Mouse (Mus musculus) macrophage (primary cell): ENCODE measurements at regions not wholly inside any gene's neighbourhood (a gene's known extent, or its start where the extent isn't known, plus 50 kb on each side); places are given as distances from the start of the nearest gene placed in this dataset.
"Not testable (repeated sequence)": the region's sequence is repeated elsewhere in the genome, so short reads cannot be mapped to it uniquely, and the experiment has no call there.

Experiments used
- H3K27ac ChIP-seq: fragments of 350-480 bp; formaldehyde crosslinking; 2 replicates; pipeline ENCODE4 v1.9.0; 2021
- H3K36me3 ChIP-seq: fragments of 350-480 bp; formaldehyde crosslinking; 2 replicates; pipeline ENCODE4 v1.9.0; 2021; ENCODE audit errors: inconsistent target
- H3K4me3 ChIP-seq: fragments of 350-480 bp; formaldehyde crosslinking; 2 replicates; pipeline ENCODE4 v1.9.0; 2021; ENCODE audit errors: inconsistent target
- H3K79me2 ChIP-seq: fragments of 350-480 bp; formaldehyde crosslinking; 2 replicates; pipeline ENCODE4 v1.9.0; 2021; ENCODE audit errors: inconsistent target
- WGBS: methylation state at CpG from one replicate; pipeline ENCODE4 v1.1.7; 2026; ENCODE audit warnings: inconsistent platforms; ENCODE audit not compliant: missing documents; 5-methylcytosine and 5-hydroxymethylcytosine counted together

DNA sequence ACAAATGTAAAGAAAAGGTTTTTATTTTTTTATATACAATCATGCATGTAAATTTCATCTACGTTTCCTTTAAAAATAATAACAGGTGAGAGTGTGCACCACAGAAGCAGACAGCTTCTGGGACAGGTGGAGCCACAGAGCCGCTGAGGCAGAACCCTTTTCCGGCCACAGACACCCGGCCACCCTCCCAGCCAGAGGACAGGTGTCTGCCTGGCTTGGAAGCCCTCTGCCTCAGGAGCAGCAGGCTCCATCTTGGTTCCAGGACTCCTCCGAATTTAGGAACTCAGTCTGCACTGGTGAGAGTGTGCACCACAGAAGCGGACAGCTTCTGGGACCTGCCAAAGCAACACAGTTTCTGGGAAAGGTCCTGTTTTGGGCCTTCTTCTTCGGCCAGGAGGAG lies 270.6 kb upstream of the Crbn start:
- H3K4me3 ChIP-seq: no peak overlapping the region
- no peaks in the 10 kb centered on the region for H3K36me3 ChIP-seq
- WGBS: 87% methylated on average over 7 of the region's 7 CpGs
- no peaks in the 10 kb centered on the region for H3K79me2 ChIP-seq
- H3K27ac ChIP-seq: no peak overlapping the region

DNA sequence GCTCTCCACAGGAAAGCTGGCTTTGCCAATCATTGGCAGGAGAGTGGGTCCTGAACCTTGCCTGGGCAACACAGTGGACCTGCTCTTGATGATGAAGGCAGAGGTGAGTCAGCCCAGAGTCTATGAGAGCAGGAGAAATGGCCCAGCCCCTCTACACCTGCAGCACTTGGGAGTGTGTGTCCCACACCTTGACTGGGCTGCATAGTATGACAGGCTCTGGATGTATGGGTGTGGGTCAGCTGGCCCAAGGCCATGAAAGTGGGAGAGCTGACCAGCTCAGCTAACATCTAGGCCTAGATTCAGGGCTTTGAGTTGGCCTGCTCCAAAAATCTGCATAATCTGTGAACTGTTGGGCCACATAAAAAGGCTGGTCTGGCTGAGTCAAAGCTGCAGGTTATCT lies 292.7 kb upstream of the Crbn start:
- no peaks in the 10 kb centered on the region for H3K36me3 ChIP-seq
- H3K79me2 ChIP-seq: no peaks in the 10 kb centered on the region
- H3K27ac ChIP-seq: no peak overlapping the region
- H3K4me3 ChIP-seq: no peak overlapping the region

DNA sequence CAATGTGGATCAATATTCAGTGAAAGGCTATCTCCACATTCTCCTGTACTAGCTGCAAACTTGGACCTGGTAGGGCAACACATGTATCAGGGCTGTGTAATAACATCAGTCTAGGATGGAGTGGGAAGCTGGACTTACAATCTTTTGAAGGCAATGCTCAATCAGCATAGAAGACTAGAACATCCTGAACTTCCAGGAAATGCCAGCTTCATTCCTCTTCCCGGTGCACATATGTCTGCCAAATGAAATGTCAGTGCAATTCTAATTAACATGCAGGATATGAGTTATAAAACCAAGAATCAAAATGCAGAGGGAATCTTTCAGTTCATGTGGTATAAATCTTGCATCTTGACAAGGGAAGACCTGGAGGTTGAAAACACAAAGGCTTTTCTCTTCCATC lies 328.8 kb upstream of the Crbn start:
- H3K27ac ChIP-seq: no peak overlapping the region
- no peak overlapping the region for H3K4me3 ChIP-seq
- H3K36me3 ChIP-seq: no peaks in the 10 kb centered on the region
- WGBS: 89% methylated on average over 1 of the region's 1 CpGs
- no peaks in the 10 kb centered on the region for H3K79me2 ChIP-seq

GRCm38 (mm10) chr6:107167736-107168491 lies 361.7 kb upstream of the Lrrn1 start:
- Histone ChIP-seq H3K79me2 (no peaks in the 10 kb centered on the region), H3K36me3 (no peaks in the 10 kb centered on the region), H3K4me3 (no peak overlapping the region), H3K27ac (no peak overlapping the region)
- 62% methylated on average over 3 of the region's 3 CpGs for WGBS

- WGBS: 84% methylated on average over 2 of the region's 2 CpGs
- H3K27ac ChIP-seq: no peak overlapping the region
- no peaks in the 10 kb centered on the region for H3K36me3 ChIP-seq
- no peaks in the 10 kb centered on the region for H3K79me2 ChIP-seq
- no peak overlapping the region for H3K4me3 ChIP-seq
These were observed 311.3 kb upstream of the Lrrn1 start for GRCm38 (mm10) chr6:107218309-107218708.

- Histone ChIP-seq H3K36me3 (no peaks in the 10 kb centered on the region), H3K27ac (no peak overlapping the region), H3K4me3 (no peak overlapping the region), H3K79me2 (no peaks in the 10 kb centered on the region)
- WGBS: 84% methylated on average over 2 of the region's 4 CpGs
These were observed 310.8 kb upstream of the Lrrn1 start for GRCm38 (mm10) chr6:107218721-107219120.

DNA sequence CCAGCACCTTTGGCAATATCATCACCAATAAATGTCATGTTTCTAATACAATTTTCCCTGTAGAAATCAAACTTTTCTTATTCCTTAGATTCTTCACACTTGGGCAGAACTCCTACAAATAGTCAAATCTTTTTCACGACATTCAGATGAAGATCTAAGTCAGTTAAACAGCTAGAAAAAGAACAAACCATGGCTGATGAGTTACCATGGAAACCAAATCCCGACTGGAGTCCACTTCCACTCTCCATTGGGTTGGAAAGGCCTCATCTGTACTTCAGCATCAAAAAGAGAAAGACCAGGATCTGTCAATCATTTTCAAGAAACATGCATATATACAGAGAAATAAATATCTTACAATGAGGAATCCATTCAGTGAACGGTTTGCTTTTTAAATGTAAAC lies 307.0 kb upstream of the Lrrn1 start:
- Histone ChIP-seq H3K27ac (no peak overlapping the region), H3K79me2 (no peaks in the 10 kb centered on the region), H3K36me3 (no peaks in the 10 kb centered on the region), H3K4me3 (no peak overlapping the region)
- WGBS: 63% methylated on average over 3 of the region's 3 CpGs

GRCm38 (mm10) chr6:107229843-107230242 lies 299.7 kb upstream of the Lrrn1 start:
- H3K36me3 ChIP-seq, H3K4me3 ChIP-seq, H3K27ac ChIP-seq, H3K79me2 ChIP-seq: not testable (repeated sequence)
- WGBS: 86% methylated on average over 2 of the region's 6 CpGs

DNA sequence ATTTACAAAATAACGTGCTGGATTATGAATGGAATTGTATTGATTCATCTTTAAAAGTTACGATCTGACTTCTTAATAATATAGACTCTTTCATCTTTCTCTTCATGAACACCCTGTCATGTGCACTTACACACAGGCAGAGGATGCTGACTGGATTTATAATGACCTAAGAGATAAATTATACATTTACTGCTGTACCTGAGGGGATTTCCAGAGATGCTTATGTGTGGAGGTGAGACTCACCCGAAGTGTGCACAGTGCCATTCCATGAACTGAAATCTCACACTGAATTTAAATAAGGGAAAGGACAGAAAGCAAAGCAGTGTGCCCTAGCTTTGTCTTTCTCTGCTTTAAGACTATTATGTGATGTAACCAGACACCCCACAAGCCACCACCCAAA lies 291.9 kb upstream of the Lrrn1 start:
- 82% methylated on average over 3 of the region's 3 CpGs for WGBS

DNA sequence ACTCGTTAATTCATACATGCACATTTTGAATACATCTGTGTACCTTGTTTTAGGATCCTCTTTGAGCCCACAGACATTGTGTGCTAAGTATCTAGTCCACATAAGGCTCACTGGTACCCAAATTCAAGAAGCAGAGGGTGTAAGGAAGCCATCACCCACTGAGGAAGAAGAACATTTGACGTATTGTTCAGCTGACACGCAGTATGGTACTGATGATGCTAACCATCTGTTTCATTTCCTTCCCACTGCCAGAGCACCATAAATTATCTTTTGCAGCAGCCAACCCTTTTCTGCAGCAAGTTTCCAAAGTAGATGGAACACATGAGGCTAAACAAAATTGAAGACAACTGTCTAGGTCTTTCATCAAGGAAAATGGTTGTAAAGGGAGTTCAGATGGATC lies 285.6 kb upstream of the Lrrn1 start:
- Histone ChIP-seq H3K36me3 (no peaks in the 10 kb centered on the region), H3K4me3 (no peak overlapping the region), H3K79me2 (no peaks in the 10 kb centered on the region), H3K27ac (no peak overlapping the region)
- 64% methylated on average over 3 of the region's 3 CpGs for WGBS

More for the DNA sequence above, 291.9 kb upstream of the Lrrn1 start:
- Histone ChIP-seq H3K36me3 (no peaks in the 10 kb centered on the region), H3K4me3 (no peak overlapping the region), H3K79me2 (no peaks in the 10 kb centered on the region), H3K27ac (no peak overlapping the region)

- H3K79me2 ChIP-seq: no peaks in the 10 kb centered on the region
- no peak overlapping the region for H3K4me3 ChIP-seq
- H3K27ac ChIP-seq: no peak overlapping the region
- H3K36me3 ChIP-seq: no peaks in the 10 kb centered on the region
- 93% methylated on average over 15 of the region's 15 CpGs for WGBS
These were observed 249.2 kb upstream of the Lrrn1 start for GRCm38 (mm10) chr6:107280348-107280747.

DNA sequence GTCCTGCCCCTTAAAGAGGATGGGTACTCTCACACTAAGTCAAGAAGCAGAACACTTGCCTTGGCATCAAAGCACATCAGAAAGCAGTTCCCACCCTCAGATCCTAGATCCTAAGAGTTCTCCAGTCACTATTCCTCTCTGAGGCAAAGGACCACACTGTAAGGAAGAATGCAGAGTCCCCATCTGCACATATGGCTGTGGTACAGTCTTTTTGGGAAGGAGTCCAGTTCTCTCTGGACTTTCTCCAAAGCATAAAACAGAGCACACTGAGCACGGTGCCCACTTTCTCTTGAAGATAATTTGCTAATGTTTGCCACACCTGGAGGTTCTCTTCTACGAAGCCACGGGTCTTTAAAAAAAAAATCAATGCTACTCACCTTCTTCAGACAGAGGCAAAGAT lies 238.7 kb upstream of the Lrrn1 start:
- no peak overlapping the region for H3K4me3 ChIP-seq
- 83% methylated on average over 3 of the region's 3 CpGs for WGBS
- H3K79me2 ChIP-seq: no peaks in the 10 kb centered on the region
- no peaks in the 10 kb centered on the region for H3K36me3 ChIP-seq
- H3K27ac ChIP-seq: no peak overlapping the region

- H3K27ac ChIP-seq: no peak overlapping the region
- no peaks in the 10 kb centered on the region for H3K79me2 ChIP-seq
- H3K4me3 ChIP-seq: no peak overlapping the region
- no peaks in the 10 kb centered on the region for H3K36me3 ChIP-seq
- 75% methylated on average over 1 of the region's 1 CpGs for WGBS
These were observed 225.7 kb upstream of the Lrrn1 start for GRCm38 (mm10) chr6:107303676-107304369.

DNA sequence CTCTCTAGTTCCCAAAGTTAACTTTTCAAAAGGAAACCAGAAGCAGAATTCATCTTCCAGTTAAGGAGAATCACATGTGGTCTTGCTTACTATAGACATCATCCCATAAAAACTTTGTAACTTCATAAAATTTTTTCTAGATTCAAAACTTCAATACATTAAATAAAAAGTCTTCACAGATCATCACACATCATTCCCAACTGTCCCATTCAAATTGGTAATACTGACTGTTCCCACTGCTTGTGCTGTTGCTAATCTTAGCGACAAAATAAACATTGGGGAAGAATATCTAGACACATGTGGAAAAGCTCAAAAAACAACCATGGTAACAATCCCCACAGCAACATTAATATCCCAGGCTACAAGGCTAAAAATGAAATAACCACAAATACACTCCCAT lies 210.0 kb upstream of the Lrrn1 start:
- Histone ChIP-seq H3K36me3 (no peaks in the 10 kb centered on the region), H3K4me3 (no peak overlapping the region), H3K79me2 (no peaks in the 10 kb centered on the region), H3K27ac (no peak overlapping the region)
- WGBS: 78% methylated on average over 1 of the region's 1 CpGs

DNA sequence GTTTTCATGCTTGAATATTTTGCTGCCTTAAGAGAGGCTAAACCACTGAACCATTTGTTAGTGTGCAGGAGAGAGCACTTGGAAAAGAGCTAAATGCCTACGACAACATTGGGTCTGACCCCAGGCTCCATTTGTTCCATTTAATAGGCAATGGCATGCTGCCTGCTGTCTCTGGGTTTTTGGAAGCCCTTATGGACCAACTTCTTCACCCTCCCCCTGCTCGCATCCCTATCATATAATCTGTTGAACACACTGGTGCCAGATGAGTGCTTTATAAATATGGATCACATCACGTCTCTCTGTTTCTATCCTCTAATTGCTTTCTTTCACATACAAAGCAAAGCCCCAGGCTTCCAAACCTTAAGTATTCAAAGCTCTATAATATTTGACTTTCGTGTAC lies 179.1 kb upstream of the Lrrn1 start:
- Histone ChIP-seq H3K36me3 (no peaks in the 10 kb centered on the region), H3K27ac (no peak overlapping the region), H3K4me3 (no peak overlapping the region), H3K79me2 (no peaks in the 10 kb centered on the region)
- 84% methylated on average over 4 of the region's 4 CpGs for WGBS

- no peaks in the 10 kb centered on the region for H3K36me3 ChIP-seq
- no peak overlapping the region for H3K27ac ChIP-seq
- H3K79me2 ChIP-seq: no peaks in the 10 kb centered on the region
- H3K4me3 ChIP-seq: no peak overlapping the region
These were observed 154.3 kb upstream of the Lrrn1 start for GRCm38 (mm10) chr6:107375274-107375673.
